Mouse (Mus musculus): ENCODE data around the gene Aldh5a1.

Aldh5a1 gene

DNA sequence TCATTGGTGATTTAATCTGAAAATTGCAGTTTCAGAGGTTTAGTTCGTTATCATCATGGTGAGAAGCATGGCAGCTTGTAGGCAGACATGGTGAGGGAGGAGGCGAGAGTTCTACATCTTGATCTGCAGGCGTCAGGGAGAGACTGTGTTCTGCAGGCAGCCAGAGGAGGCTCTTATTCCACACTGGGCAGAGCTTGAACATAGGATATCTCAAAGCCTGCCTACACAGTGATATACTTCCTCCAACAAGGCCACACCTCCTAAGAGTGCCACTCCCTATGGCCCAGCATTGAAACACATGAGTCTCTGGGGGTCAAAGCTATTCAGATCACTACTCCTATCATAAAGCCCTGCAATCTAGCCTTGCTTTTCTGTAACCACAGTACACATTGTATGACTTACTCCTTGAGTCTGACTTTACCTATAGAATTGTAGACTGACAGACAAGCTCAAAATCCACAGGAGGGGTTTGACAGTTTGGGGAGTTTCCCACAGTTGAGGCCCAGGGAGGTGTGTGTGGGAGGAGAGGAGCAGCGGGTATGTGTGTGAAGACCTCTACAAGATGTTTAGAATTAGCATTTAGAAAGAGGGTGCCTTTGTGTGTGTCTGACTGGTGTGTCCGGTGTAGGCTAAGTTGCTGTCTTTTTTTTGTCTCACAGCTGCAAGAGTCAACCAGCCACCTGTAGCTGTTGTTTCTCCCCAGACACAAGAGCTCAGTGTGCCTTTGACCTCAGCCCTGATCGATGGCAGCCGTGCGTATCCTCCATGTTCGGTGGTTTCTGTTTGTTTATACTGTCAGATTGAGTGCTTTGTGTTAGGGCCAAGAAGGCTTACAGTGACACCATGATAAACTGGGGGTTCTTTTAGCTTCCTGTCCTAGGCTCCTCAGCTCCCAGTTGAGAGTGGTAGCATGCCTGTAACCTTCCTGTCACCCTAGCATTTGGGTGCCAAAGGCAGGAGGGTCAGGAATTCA lies 70.7 kb downstream of the Aldh5a1 start:
- DNase-seq (ENCODE audit: low read depth), result no peak

DNA sequence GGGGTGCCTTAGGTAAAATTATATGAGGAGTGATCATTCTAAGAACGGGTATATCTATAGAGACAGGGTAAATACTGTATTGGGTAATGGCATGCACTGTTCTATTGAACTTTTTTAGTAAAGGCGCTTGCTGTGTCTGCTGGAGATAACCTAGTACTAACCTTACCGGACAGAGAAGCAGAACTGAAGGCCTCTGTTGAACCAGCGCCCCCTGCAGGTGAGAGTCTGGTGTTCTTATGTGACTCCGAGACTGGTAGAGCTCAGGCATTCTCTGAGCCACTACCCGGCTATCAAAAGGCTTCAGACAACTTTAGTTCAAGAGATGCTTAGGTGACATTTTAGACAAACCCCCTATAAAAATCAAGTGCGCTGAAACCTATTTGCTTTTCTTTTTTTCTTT lies 74.9 kb downstream of the Aldh5a1 start:
- peak; percentile 46 for DNase-seq (ENCODE audit: low read depth)

DNA sequence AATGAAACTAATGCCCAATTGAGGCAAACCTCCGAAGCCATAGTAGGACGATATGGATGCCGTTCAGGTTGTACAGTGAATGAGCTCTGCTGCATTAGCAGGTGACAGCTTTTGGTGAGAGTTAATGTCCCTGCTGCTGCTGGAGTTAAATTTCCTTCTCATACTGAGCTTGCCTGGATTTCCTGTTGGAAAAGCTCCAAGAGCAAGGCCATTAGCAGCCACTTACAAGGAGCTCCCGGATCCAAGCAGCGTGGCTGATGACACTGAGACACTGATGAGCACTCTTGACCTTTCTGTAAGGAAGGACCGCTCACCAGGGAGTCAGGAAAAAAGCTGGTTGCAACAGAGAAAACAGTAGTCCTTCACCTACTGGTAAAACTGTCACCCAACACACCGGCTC lies 75.4 kb downstream of the Aldh5a1 start:
- no peak for DNase-seq (ENCODE audit: low read depth)

DNA sequence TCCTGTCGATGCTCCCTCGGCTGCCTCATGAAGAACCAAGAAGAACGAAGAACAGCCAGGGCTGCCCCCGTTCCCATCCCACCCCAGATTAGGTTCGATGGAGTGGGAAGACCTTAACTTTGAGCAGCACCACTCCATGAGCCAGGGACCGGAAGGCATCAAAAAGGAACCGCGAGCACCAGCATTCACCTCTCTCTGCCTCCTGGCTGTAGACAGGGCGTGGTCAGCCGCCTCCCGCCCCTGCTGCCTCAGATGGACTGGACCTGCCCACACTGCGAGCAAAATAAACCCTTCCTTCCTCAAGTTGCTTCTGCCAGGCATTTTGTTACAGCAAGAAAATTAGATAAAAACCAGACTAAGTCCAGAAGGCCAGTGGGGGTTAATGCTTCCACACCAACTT lies 76.4 kb downstream of the Aldh5a1 start:
- DNase-seq (ENCODE audit: low read depth), result no peak

DNA sequence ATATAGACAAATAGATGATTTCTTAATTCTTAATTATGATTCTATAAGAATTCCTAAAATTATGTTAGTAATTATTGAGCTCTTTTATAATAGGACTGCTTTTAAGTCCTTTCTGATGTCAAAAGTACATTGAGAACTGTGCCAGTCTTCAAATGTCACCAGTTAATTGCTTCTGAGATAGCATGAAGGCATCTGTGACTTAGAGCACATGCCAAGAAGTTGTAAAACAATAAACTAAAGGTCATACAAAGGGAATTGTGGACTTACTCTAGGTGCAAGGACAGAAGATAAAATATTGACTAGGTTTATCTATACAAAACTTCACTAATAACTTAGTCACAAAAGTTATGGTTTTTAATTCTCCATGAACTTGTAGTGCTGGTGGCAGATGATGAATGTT lies 78.3 kb downstream of the Aldh5a1 start:
- DNase-seq (ENCODE audit: low read depth), result no peak

All from c-Kit-positive CD71-positive TER-119-negative erythroid progenitor cells, embryonic 14.5 days (primary cell).